8 mouse cellular contexts compared by ENCODE assay signal in genomic region chr5:127947275-127947674, GRCm38 (mm10).
DNase-seq lines count a peak whose midpoint lies in the region; ATAC-seq and TF ChIP-seq lines count a peak whose summit lies in the region.

No protein-coding gene starts in this region.

- no peak for ATAC-seq in heart, embryonic 12.5 days (ENCODE audit: insufficient number of reproducible peaks, low FRiP score)
- ATAC-seq in midbrain, embryonic 14.5 days (ENCODE audit: low FRiP score, low TSS enrichment): no peak
- no peak for ATAC-seq in midbrain, embryonic 13.5 days
- ATAC-seq in embryonic facial prominence, embryonic 14.5 days (ENCODE audit: low read depth): no peak

- no peak for TF ChIP-seq POLR2A in heart, adult 2 months (IDR thresholded peaks at IDR 0.05; ENCODE audit: insufficient read depth, low read depth, low read length)
- no peak for TF ChIP-seq POLR2A in testis, adult 2 months (IDR thresholded peaks at IDR 0.05; ENCODE audit: control insufficient read depth, low read depth, low read length)

- no peak for DNase-seq in heart, adult 2 months
- DNase-seq in midbrain, embryonic 14.5 days: peak; percentile 46
- peak; percentile 9 for DNase-seq in embryonic facial prominence, embryonic 14.5 days (ENCODE audit: low spot score)
- DNase-seq in thymus, postnatal 36 days: no peak
- no peak for DNase-seq in right cerebral cortex, adult 18-20 months

- H3K4me1 ChIP-seq in heart, adult 2 months (ENCODE audit: control insufficient read depth, insufficient read depth, low read length): no peaks in the 10 kb centered on the region
- H3K4me1 ChIP-seq in heart, embryonic 12.5 days (replicated peaks): no peaks in the 10 kb centered on the region
- no peaks in the 10 kb centered on the region for H3K4me1 ChIP-seq in midbrain, embryonic 14.5 days (ENCODE audit: control insufficient read depth, insufficient read depth, low read length)
- no peaks in the 10 kb centered on the region for H3K4me1 ChIP-seq in midbrain, embryonic 13.5 days (replicated peaks)
- H3K4me1 ChIP-seq in embryonic facial prominence, embryonic 14.5 days (ENCODE audit: control insufficient read depth, insufficient read depth, low read length): no peaks in the 10 kb centered on the region
- no peaks in the 10 kb centered on the region for H3K4me1 ChIP-seq in testis, adult 2 months (ENCODE audit: control insufficient read depth, insufficient read depth, low read length)

- no peak for TF ChIP-seq EP300 in heart, adult 2 months (IDR thresholded peaks at IDR 0.05; ENCODE audit: insufficient read depth, low read depth, low read length)

- H3K27ac ChIP-seq in heart, adult 2 months: no peak overlapping the region
- no peak overlapping the region for H3K27ac ChIP-seq in heart, embryonic 12.5 days (ENCODE audit: poor library complexity, severe bottlenecking)
- no peak overlapping the region for H3K27ac ChIP-seq in midbrain, embryonic 14.5 days (replicated peaks; ENCODE audit: low read depth, low read length)
- H3K27ac ChIP-seq in midbrain, embryonic 13.5 days: no peak overlapping the region
- H3K27ac ChIP-seq in embryonic facial prominence, embryonic 14.5 days (replicated peaks; ENCODE audit: low read depth, low read length): no peak overlapping the region
- no peak overlapping the region for H3K27ac ChIP-seq in testis, adult 2 months (ENCODE audit: control insufficient read depth, insufficient read depth, low read depth, low read length)

- no peaks in the 10 kb centered on the region for H3K36me3 ChIP-seq in heart, adult 2 months (ENCODE audit: control insufficient read depth, insufficient read depth, low read length)
- no peaks in the 10 kb centered on the region for H3K36me3 ChIP-seq in heart, embryonic 12.5 days
- H3K36me3 ChIP-seq in midbrain, embryonic 14.5 days (ENCODE audit: control insufficient read depth, insufficient read depth, low read length): no peaks in the 10 kb centered on the region
- H3K36me3 ChIP-seq in midbrain, embryonic 13.5 days: no peaks in the 10 kb centered on the region
- no peaks in the 10 kb centered on the region for H3K36me3 ChIP-seq in embryonic facial prominence, embryonic 14.5 days (ENCODE audit: control insufficient read depth, insufficient read depth, low read length)
- no peaks in the 10 kb centered on the region for H3K36me3 ChIP-seq in testis, adult 2 months (ENCODE audit: control insufficient read depth, insufficient read depth, low read length)

- no peak overlapping the region for H3K4me3 ChIP-seq in heart, adult 2 months
- H3K4me3 ChIP-seq in heart, embryonic 12.5 days: no peak overlapping the region
- no peak overlapping the region for H3K4me3 ChIP-seq in midbrain, embryonic 14.5 days (replicated peaks; ENCODE audit: low read depth, low read length)
- H3K4me3 ChIP-seq in midbrain, embryonic 13.5 days (replicated peaks): no peak overlapping the region
- H3K4me3 ChIP-seq in embryonic facial prominence, embryonic 14.5 days (ENCODE audit: low read depth, low read length): no peak overlapping the region
- H3K4me3 ChIP-seq in testis, adult 2 months (ENCODE audit: control insufficient read depth, low read depth, low read length): no peak overlapping the region

- WGBS in heart, adult 2 months: 25% methylated on average over 8 of the region's 8 CpGs
- 27% methylated on average over 8 of the region's 8 CpGs for WGBS in heart, embryonic 12.5 days
- WGBS in midbrain, embryonic 14.5 days: 35% methylated on average over 8 of the region's 8 CpGs
- WGBS in midbrain, embryonic 13.5 days: 38% methylated on average over 8 of the region's 8 CpGs
- 22% methylated on average over 8 of the region's 8 CpGs for WGBS in embryonic facial prominence, embryonic 14.5 days

- H3K9me3 ChIP-seq in heart, embryonic 12.5 days (replicated peaks): peaks cover 6% of the 10 kb centered on the region; the same call in 1 of the 2 replicates
- H3K9me3 ChIP-seq in midbrain, embryonic 14.5 days (ENCODE audit: control insufficient read depth, low read length): no peaks in the 10 kb centered on the region; the same call in 1 of the 2 replicates
- H3K9me3 ChIP-seq in midbrain, embryonic 13.5 days: no peaks in the 10 kb centered on the region
- no peaks in the 10 kb centered on the region for H3K9me3 ChIP-seq in embryonic facial prominence, embryonic 14.5 days (ENCODE audit: control insufficient read depth, low read length)

- H3K79me2 ChIP-seq in heart, adult 2 months (replicated peaks; ENCODE audit: control insufficient read depth, insufficient read depth, low read length): no peaks in the 10 kb centered on the region

- TF ChIP-seq CTCF in heart, adult 2 months (IDR thresholded peaks at IDR 0.05): peak; percentile 36
- peak; percentile 86; the same call in 1 of the 2 replicates for TF ChIP-seq CTCF in testis, adult 2 months (IDR thresholded peaks at IDR 0.05; ENCODE audit: control insufficient read depth, insufficient read depth, insufficient replicate concordance, low read depth, low read length)

- H3K27me3 ChIP-seq in heart, adult 2 months (ENCODE audit: control insufficient read depth, insufficient read depth, low read length): no peaks in the 10 kb centered on the region
- no peaks in the 10 kb centered on the region for H3K27me3 ChIP-seq in heart, embryonic 12.5 days (replicated peaks)
- H3K27me3 ChIP-seq in midbrain, embryonic 14.5 days (ENCODE audit: control insufficient read depth, insufficient read depth, low read length): no peaks in the 10 kb centered on the region
- no peaks in the 10 kb centered on the region for H3K27me3 ChIP-seq in midbrain, embryonic 13.5 days
- no peaks in the 10 kb centered on the region for H3K27me3 ChIP-seq in embryonic facial prominence, embryonic 14.5 days (replicated peaks; ENCODE audit: control insufficient read depth, insufficient read depth, low read length)
- no peaks in the 10 kb centered on the region for H3K27me3 ChIP-seq in testis, adult 2 months (ENCODE audit: control insufficient read depth, insufficient read depth, low read length)

- no peak overlapping the region for H3K9ac ChIP-seq in heart, adult 2 months (ENCODE audit: low read depth, low read length)
- H3K9ac ChIP-seq in heart, embryonic 12.5 days: no peak overlapping the region
- no peak overlapping the region for H3K9ac ChIP-seq in midbrain, embryonic 14.5 days (replicated peaks; ENCODE audit: low read length)
- no peak overlapping the region for H3K9ac ChIP-seq in midbrain, embryonic 13.5 days (replicated peaks)
- H3K9ac ChIP-seq in embryonic facial prominence, embryonic 14.5 days (ENCODE audit: low read depth, low read length): no peak overlapping the region

- H3K4me2 ChIP-seq in heart, embryonic 12.5 days: no peak overlapping the region
- H3K4me2 ChIP-seq in midbrain, embryonic 14.5 days (ENCODE audit: low read length): no peak overlapping the region
- no peak overlapping the region for H3K4me2 ChIP-seq in midbrain, embryonic 13.5 days (replicated peaks)
- no peak overlapping the region for H3K4me2 ChIP-seq in embryonic facial prominence, embryonic 14.5 days (ENCODE audit: low read depth, low read length)

- intact Hi-C loops in heart, adult 2 months (cut with DNase I): no loop called here

Comparison
In these comparisons a context has a peak if more than half of its experiments do, and no peak if none do; other contexts are left out.
1. DNase-seq: peak in midbrain, embryonic 14.5 days (single experiment) and embryonic facial prominence, embryonic 14.5 days (single experiment); none in heart, adult 2 months (0 of 2), thymus, postnatal 36 days (0 of 2) and right cerebral cortex, adult 18-20 months (single experiment).